Mouse (Mus musculus) neural tube, embryonic 14.5 days (tissue): ENCODE data around the gene Prkn. TPM values are rescaled to one million over a fixed set of nuclear protein-coding genes. Genes with fewer than 3 reads are reported as not detected.

ENCODE experiments used
- ATAC-seq: fragments of 200-750 bp; cut with Nextera tagmentation; 2 replicates; pipeline ENCODE4 v1.8.0; 2017; ENCODE audit warnings: low read depth, mild to moderate bottlenecking, moderate TSS enrichment, moderate library complexity
- H3K27ac ChIP-seq: fragments of 300-500 bp; sonication (generic); 2 replicates; pipeline ENCODE4 v1.5.1; 2014; ENCODE audit warnings: low read depth, mild to moderate bottlenecking, control low read depth, low read length, moderate library complexity, mixed read lengths
- H3K27me3 ChIP-seq: fragments of 300-500 bp; sonication (generic); 2 replicates; pipeline ENCODE4 v1.6.1; 2014; ENCODE audit warnings: low read length; ENCODE audit not compliant: control insufficient read depth, insufficient read depth
- H3K36me3 ChIP-seq: fragments of 300-500 bp; sonication (generic); 2 replicates; pipeline ENCODE4 v1.6.1; 2014; ENCODE audit warnings: low read length, mixed read lengths; ENCODE audit not compliant: control insufficient read depth, insufficient read depth
- H3K4me1 ChIP-seq: fragments of 300-500 bp; sonication (generic); 2 replicates; pipeline ENCODE4 v1.6.1; 2014; ENCODE audit warnings: low read length; ENCODE audit not compliant: control insufficient read depth, insufficient read depth
- H3K4me2 ChIP-seq: fragments of 300-500 bp; sonication (generic); 2 replicates; pipeline ENCODE4 v1.6.1; 2014; ENCODE audit warnings: mild to moderate bottlenecking, low read depth, low read length, control low read depth
- H3K4me3 ChIP-seq: fragments of 300-500 bp; sonication (generic); 2 replicates; pipeline ENCODE4 v1.5.1; 2014; ENCODE audit warnings: low read depth, low read length, control low read depth, mixed read lengths
- H3K9ac ChIP-seq: fragments of 300-500 bp; sonication (generic); replicated peaks from 2 replicates; pipeline ENCODE4 v1.6.1; 2014; ENCODE audit warnings: low read depth, mild to moderate bottlenecking, control low read depth, low read length, mixed read lengths
- H3K9me3 ChIP-seq: fragments of 300-500 bp; sonication (generic); 2 replicates; pipeline ENCODE4 v1.6.1; 2016; ENCODE audit warnings: low read length; ENCODE audit not compliant: control insufficient read depth
- WGBS: fragments of 180-500 bp; shearing (Covaris S2); extraction: QIAGEN DNeasy Blood & Tissue Kit; methylation state at CpG from one replicate; pipeline ENCODE4 v1.1.7; 2014; 5-methylcytosine and 5-hydroxymethylcytosine counted together
- polyA plus RNA-seq: library from polyadenylated mRNA; unstranded; fragments of >200 nt; fragmentation: Nextera tagmentation; extraction: Ambion mirVana; gene quantifications from 2 replicates; pipeline ENCODE4 v1.2.1, GENCODE M21; 2014

Gene Prkn
- polyA plus RNA-seq, 1 experiment from 2014 or later: 7.3 TPM

GRCm38 (mm10) chr17:11960492-11960891 lies 1120.3 kb downstream of the Prkn start:
- Histone ChIP-seq H3K9me3 (no peaks in the 10 kb centered on the region), H3K27me3 (no peaks in the 10 kb centered on the region), H3K4me2 (no peak overlapping the region), H3K9ac (no peak overlapping the region), H3K4me1 (peaks cover 7% of the 10 kb centered on the region; the same call in 1 of the 2 replicates), H3K27ac (no peak overlapping the region), H3K4me3 (no peak overlapping the region), H3K36me3 (no peaks in the 10 kb centered on the region)
- no peak for ATAC-seq
- 79% methylated on average over 8 of the region's 8 CpGs for WGBS

- H3K9me3 ChIP-seq: no peaks in the 10 kb centered on the region
- H3K27me3 ChIP-seq: no peaks in the 10 kb centered on the region
- no peak overlapping the region for H3K4me3 ChIP-seq
- no peaks in the 10 kb centered on the region for H3K36me3 ChIP-seq
- peak overlapping the region; percentile 35 for H3K4me2 ChIP-seq
- H3K4me1 ChIP-seq: peaks cover 7% of the 10 kb centered on the region; the same call in 1 of the 2 replicates
- H3K9ac ChIP-seq: no peak overlapping the region
- peak overlapping the region; percentile 41 for H3K27ac ChIP-seq
- peak; percentile 51; the same call in 1 of the 2 replicates for ATAC-seq
- 4% methylated on average over 11 of the region's 11 CpGs for WGBS
These were observed 1122.6 kb downstream of the Prkn start for GRCm38 (mm10) chr17:11962808-11963207.

GRCm38 (mm10) chr17:11970160-11970559 lies 1130.0 kb downstream of the Prkn start:
- no peak for ATAC-seq
- no peaks in the 10 kb centered on the region for H3K36me3 ChIP-seq
- no peaks in the 10 kb centered on the region for H3K27me3 ChIP-seq
- no peak overlapping the region for H3K9ac ChIP-seq
- WGBS: 90% methylated on average over 1 of the region's 1 CpGs
- 0 out of 2 replicates have a peak, but pooled peaks cover 2% of the 10 kb centered on the region for H3K4me1 ChIP-seq
- H3K9me3 ChIP-seq: no peaks in the 10 kb centered on the region
- no peak overlapping the region for H3K4me3 ChIP-seq
- no peak overlapping the region for H3K4me2 ChIP-seq
- no peak overlapping the region for H3K27ac ChIP-seq

GRCm38 (mm10) chr17:11972550-11972949 lies 1132.4 kb downstream of the Prkn start:
- 10% methylated on average over 9 of the region's 9 CpGs for WGBS
- H3K9ac ChIP-seq: no peak overlapping the region

GRCm38 (mm10) chr17:11972969-11973787 lies 1133.0 kb downstream of the Prkn start:
- Histone ChIP-seq H3K9me3 (no peaks in the 10 kb centered on the region), H3K9ac (no peak overlapping the region), H3K4me2 (no peak overlapping the region), H3K36me3 (no peaks in the 10 kb centered on the region), H3K27ac (no peak overlapping the region), H3K27me3 (no peaks in the 10 kb centered on the region), H3K4me3 (no peak overlapping the region), H3K4me1 (peaks cover 8% of the 10 kb centered on the region; the same call in 1 of the 2 replicates)
- WGBS: 36% methylated on average over 13 of the region's 13 CpGs
- no peak for ATAC-seq

More at GRCm38 (mm10) chr17:11972550-11972949, 1132.4 kb downstream of the Prkn start:
- H3K4me3 ChIP-seq: no peak overlapping the region
- H3K27ac ChIP-seq: no peak overlapping the region
- no peak for ATAC-seq
- no peaks in the 10 kb centered on the region for H3K9me3 ChIP-seq
- 0 out of 2 replicates have a peak, but pooled peaks cover 2% of the 10 kb centered on the region for H3K4me1 ChIP-seq
- H3K27me3 ChIP-seq: no peaks in the 10 kb centered on the region
- no peak overlapping the region for H3K4me2 ChIP-seq
- H3K36me3 ChIP-seq: no peaks in the 10 kb centered on the region

GRCm38 (mm10) chr17:11975062-11975607 lies 1135.0 kb downstream of the Prkn start:
- H3K4me2 ChIP-seq: no peak overlapping the region
- H3K36me3 ChIP-seq: no peaks in the 10 kb centered on the region
- peaks cover 9% of the 10 kb centered on the region; the same call in 1 of the 2 replicates for H3K4me1 ChIP-seq
- WGBS: 44% methylated on average over 7 of the region's 7 CpGs
- ATAC-seq: peak; percentile 22; the same call in 1 of the 2 replicates
- H3K27me3 ChIP-seq: no peaks in the 10 kb centered on the region
- H3K27ac ChIP-seq: no peak overlapping the region
- no peak overlapping the region for H3K9ac ChIP-seq
- no peak overlapping the region for H3K4me3 ChIP-seq
- H3K9me3 ChIP-seq: no peaks in the 10 kb centered on the region

- Histone ChIP-seq H3K4me1 (peaks cover 6% of the 10 kb centered on the region; the same call in 1 of the 2 replicates), H3K27ac (peak overlapping the region; percentile 25; the same call in 1 of the 2 replicates), H3K4me2 (no peak overlapping the region), H3K9me3 (no peaks in the 10 kb centered on the region), H3K36me3 (no peaks in the 10 kb centered on the region), H3K27me3 (no peaks in the 10 kb centered on the region), H3K4me3 (no peak overlapping the region), H3K9ac (no peak overlapping the region)
- 27% methylated on average over 17 of the region's 17 CpGs for WGBS
- peak; percentile 51; the same call in 1 of the 2 replicates for ATAC-seq
These were observed 1138.2 kb downstream of the Prkn start for GRCm38 (mm10) chr17:11978260-11978821.

GRCm38 (mm10) chr17:11981666-11982065 lies 1141.5 kb downstream of the Prkn start:
- no peak overlapping the region for H3K4me3 ChIP-seq
- peaks cover 6% of the 10 kb centered on the region; the same call in 1 of the 2 replicates for H3K4me1 ChIP-seq
- no peaks in the 10 kb centered on the region for H3K36me3 ChIP-seq
- H3K27me3 ChIP-seq: no peaks in the 10 kb centered on the region
- no peak overlapping the region for H3K4me2 ChIP-seq
- no peak overlapping the region for H3K9ac ChIP-seq
- ATAC-seq: no peak
- WGBS: 80% methylated on average over 9 of the region's 9 CpGs
- H3K9me3 ChIP-seq: no peaks in the 10 kb centered on the region
- no peak overlapping the region for H3K27ac ChIP-seq
